Mouse (Mus musculus) stomach, postnatal 0 days (tissue): ENCODE results near the gene Ddb1.

Source experiments
- CTCF ChIP-seq: IDR thresholded peaks from 2 replicates; pipeline ENCODE4 v1.5.1; 2016; ENCODE audit warnings: antibody characterized with exemption, low read depth, mild to moderate bottlenecking, moderate library complexity
- EP300 ChIP-seq: optimal IDR thresholded peaks from 2 replicates; pipeline ENCODE3; 2016; ENCODE audit warnings: antibody characterized with exemption

DNA sequence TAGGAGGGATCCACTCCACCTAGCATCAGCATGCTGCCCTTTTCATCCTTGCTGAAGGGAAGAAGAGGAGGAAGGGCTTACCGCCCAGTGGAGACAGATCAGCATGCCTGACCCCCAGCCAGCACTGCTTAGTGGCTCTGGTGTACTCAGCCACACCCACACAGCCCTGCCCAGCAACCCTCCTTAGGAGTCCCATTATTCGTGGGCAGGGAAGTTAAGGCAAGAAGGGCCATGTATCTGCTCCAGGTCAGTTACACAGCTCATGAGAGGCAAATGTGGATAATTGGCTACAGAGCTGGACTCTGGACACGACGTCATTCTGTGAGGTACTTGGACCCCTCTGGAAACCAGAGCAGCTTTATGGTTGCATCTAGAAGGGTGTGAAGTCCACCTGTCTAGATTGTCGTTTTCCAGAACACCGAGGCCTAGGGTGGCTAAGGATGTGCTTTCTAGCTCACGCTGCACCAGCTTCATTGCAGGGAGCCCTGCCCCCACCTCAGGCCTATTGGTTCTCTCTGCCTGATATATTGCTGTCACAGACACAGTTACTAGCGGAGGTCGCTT is 66.8 kb downstream of the Ddb1 start:
- TF ChIP-seq CTCF (no peak), EP300 (peak; percentile 45)
